Mouse (Mus musculus) limb, embryonic 10.5 days (tissue): Measurements from ENCODE around the gene Sirpa. TPM values are rescaled to one million over a fixed set of nuclear protein-coding genes. Genes with fewer than 3 reads are reported as not detected.

ENCODE experiments used
- DNase-seq: peaks from one replicate; pipeline ENCODE4 v3.0.0-alpha.2; 2017; ENCODE audit warnings: low spot score
- H3K27ac ChIP-seq: fragments of 300-500 bp; sonication (generic); 2 replicates; pipeline ENCODE4 v1.5.1; 2016; ENCODE audit warnings: mild to moderate bottlenecking
- H3K27me3 ChIP-seq: fragments of 300-500 bp; sonication (generic); 2 replicates; pipeline ENCODE4 v1.6.1; 2016; ENCODE audit warnings: low read depth, mild to moderate bottlenecking; ENCODE audit not compliant: poor library complexity, severe bottlenecking
- H3K36me3 ChIP-seq: fragments of 300-500 bp; sonication (generic); 2 replicates; pipeline ENCODE4 v1.6.1; 2016; ENCODE audit warnings: mild to moderate bottlenecking, moderate library complexity
- H3K4me1 ChIP-seq: fragments of 300-500 bp; sonication (generic); 2 replicates; pipeline ENCODE4 v1.6.1; 2016
- H3K4me3 ChIP-seq: fragments of 300-500 bp; sonication (generic); 2 replicates; pipeline ENCODE4 v1.5.1; 2016; ENCODE audit warnings: mild to moderate bottlenecking, moderate library complexity
- H3K9me3 ChIP-seq: fragments of 300-500 bp; sonication (generic); replicated peaks from 2 replicates; pipeline ENCODE4 v1.6.1; 2016; ENCODE audit warnings: mild to moderate bottlenecking
- WGBS: fragments of 180-500 bp; shearing (Covaris S2); methylation state at CpG from one replicate; pipeline ENCODE4 v1.1.7; 2016; 5-methylcytosine and 5-hydroxymethylcytosine counted together
- polyA plus RNA-seq: library from polyadenylated mRNA; unstranded; fragments of >200 nt; fragmentation: Nextera tagmentation; extraction: Ambion mirVana; gene quantifications from 2 replicates; pipeline ENCODE4 v1.2.1, GENCODE M21; 2016

Gene Sirpa
- polyA plus RNA-seq, 1 experiment from 2014 or later = 11.5 TPM

- Histone ChIP-seq H3K9me3 (no peaks in the 10 kb centered on the region), H3K4me1 (peaks cover 5% of the 10 kb centered on the region), H3K27ac (no peak overlapping the region), H3K4me3 (no peak overlapping the region), H3K27me3 (peaks cover 26% of the 10 kb centered on the region), H3K36me3 (no peaks in the 10 kb centered on the region)
- 87% methylated on average over 7 of the region's 7 CpGs for WGBS
- no peak for DNase-seq
Observed at GRCm38 (mm10) chr2:129569120-129569519, 23.5 kb upstream of the Sirpa start.

DNA sequence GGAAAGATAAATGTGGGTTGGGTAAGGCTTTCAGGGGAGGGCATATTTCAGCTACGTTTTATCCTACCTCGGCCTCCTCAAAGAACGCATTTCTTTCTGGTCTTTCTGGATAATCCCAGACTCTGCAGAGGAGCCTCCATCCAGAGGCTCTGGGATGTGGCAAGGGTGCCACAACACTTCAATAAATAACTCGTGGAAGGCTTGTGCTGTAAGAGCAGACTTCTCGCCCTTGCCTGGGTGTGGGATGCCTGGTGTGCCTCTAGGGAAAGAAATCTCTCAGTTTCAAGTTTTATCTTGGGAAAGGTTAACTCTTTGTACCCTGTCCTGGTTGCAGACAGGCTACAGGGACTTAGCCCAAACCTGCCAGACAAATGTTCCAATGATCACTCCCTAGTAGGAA, 23.1 kb upstream of the Sirpa start:
- Histone ChIP-seq H3K9me3 (no peaks in the 10 kb centered on the region), H3K4me3 (no peak overlapping the region), H3K36me3 (no peaks in the 10 kb centered on the region), H3K27ac (no peak overlapping the region), H3K27me3 (peaks cover 30% of the 10 kb centered on the region), H3K4me1 (peaks cover 9% of the 10 kb centered on the region)
- WGBS = 67% methylated on average over 5 of the region's 5 CpGs
- no peak for DNase-seq

DNA sequence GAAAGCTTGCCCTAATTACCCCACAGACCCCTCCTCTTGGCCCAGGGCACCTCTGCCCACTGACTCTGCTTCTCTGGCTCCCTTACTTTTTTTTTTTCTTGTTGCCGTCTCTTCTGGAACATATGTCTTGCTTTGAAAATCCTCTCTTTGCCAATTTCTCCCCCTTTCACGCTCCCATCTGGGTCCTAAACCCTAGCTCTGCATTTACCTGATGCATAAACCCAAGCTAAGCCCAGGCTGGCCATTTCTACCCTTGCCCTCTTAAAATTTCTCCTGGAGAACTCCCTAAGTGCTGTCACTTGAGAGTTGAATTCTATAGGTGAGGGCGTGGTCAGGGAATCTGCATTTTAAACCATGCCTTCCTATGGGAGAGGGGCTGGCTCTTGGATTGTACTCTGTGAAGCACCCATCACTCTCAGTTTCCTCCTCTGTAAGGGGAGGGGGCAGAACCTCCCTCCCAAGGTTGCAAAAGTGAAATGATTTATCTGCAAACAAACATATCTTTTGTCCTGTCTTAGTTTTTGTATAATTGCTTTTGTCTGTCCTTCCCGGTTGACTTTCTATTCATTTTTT, 18.8 kb upstream of the Sirpa start:
- peak overlapping the region; percentile 44 for H3K4me3 ChIP-seq
- WGBS = 26% methylated on average over 4 of the region's 4 CpGs
- H3K36me3 ChIP-seq = no peaks in the 10 kb centered on the region
- no peaks in the 10 kb centered on the region for H3K9me3 ChIP-seq
- H3K27me3 ChIP-seq = peaks cover 64% of the 10 kb centered on the region
- H3K4me1 ChIP-seq = peaks cover 13% of the 10 kb centered on the region
- no peak overlapping the region for H3K27ac ChIP-seq
- no peak for DNase-seq

GRCm38 (mm10) chr2:129574395-129575046, 18.1 kb upstream of the Sirpa start:
- Histone ChIP-seq H3K4me3 (peak overlapping the region; percentile 44), H3K36me3 (no peaks in the 10 kb centered on the region), H3K9me3 (no peaks in the 10 kb centered on the region), H3K27me3 (peaks cover 64% of the 10 kb centered on the region), H3K4me1 (peaks cover 13% of the 10 kb centered on the region), H3K27ac (peak overlapping the region; percentile 37; the same call in 1 of the 2 replicates)
- 16% methylated on average over 24 of the region's 24 CpGs for WGBS
- DNase-seq = peak; percentile 52

DNA sequence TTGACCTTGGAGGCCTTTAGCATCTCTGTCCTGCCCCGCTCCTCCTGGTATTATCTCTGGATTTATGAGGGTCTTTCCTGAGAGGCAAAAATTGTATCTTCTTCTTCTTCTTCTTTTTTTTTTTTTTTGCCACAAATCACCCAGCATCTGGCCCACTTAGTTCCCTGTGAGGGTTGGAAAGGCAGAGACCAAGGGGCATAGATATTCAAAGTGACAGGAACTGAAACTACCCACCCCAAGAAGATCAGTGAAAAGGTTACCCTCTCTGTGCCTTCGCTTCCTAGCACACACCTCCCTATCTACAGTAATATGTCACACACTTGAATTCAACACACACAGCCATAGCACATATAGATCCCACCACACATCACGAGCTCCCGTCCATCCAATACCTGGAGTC, 17.5 kb upstream of the Sirpa start:
- Histone ChIP-seq H3K36me3 (no peaks in the 10 kb centered on the region), H3K4me1 (peaks cover 13% of the 10 kb centered on the region), H3K27ac (no peak overlapping the region), H3K27me3 (peaks cover 64% of the 10 kb centered on the region), H3K9me3 (no peaks in the 10 kb centered on the region), H3K4me3 (no peak overlapping the region)
- no peak for DNase-seq
- WGBS = 94% methylated on average over 4 of the region's 4 CpGs

- WGBS = 87% methylated on average over 8 of the region's 8 CpGs
- no peak overlapping the region for H3K4me3 ChIP-seq
- H3K36me3 ChIP-seq = no peaks in the 10 kb centered on the region
- DNase-seq = no peak
- no peak overlapping the region for H3K27ac ChIP-seq
- no peaks in the 10 kb centered on the region for H3K9me3 ChIP-seq
- H3K4me1 ChIP-seq = peaks cover 13% of the 10 kb centered on the region
- peaks cover 60% of the 10 kb centered on the region for H3K27me3 ChIP-seq
Observed at GRCm38 (mm10) chr2:129576611-129577447, 15.8 kb upstream of the Sirpa start.

GRCm38 (mm10) chr2:129580656-129581055, 12.0 kb upstream of the Sirpa start:
- Histone ChIP-seq H3K36me3 (no peaks in the 10 kb centered on the region), H3K4me3 (no peak overlapping the region), H3K27me3 (peaks cover 23% of the 10 kb centered on the region), H3K9me3 (no peaks in the 10 kb centered on the region), H3K4me1 (peaks cover 4% of the 10 kb centered on the region), H3K27ac (no peak overlapping the region)
- no peak for DNase-seq
- WGBS = 87% methylated on average over 4 of the region's 4 CpGs

DNA sequence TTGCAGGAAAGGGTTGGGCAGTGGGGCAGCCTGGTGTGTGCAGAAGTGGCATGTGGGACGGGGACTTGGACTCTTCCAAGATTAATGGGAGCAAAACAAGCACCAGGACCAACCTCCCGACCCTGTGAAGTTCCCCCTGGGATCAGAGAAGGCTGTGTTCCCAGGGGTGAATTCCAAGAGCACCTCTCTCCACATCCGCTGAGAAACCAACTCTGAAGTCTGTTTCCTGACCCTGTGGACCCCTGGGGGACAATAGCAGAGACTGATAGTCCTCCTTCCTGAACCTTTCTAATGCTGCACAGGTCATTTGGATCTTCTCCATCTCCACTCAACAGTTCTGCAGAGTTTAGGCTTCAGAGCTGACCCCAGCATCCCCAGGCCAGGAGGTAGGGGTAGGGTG, 10.8 kb upstream of the Sirpa start:
- 41% methylated on average over 3 of the region's 3 CpGs for WGBS
- Histone ChIP-seq H3K4me1 (peaks cover 4% of the 10 kb centered on the region; the same call in 1 of the 2 replicates), H3K4me3 (no peak overlapping the region), H3K27ac (no peak overlapping the region), H3K27me3 (peaks cover 15% of the 10 kb centered on the region; the same call in 1 of the 2 replicates), H3K9me3 (no peaks in the 10 kb centered on the region), H3K36me3 (no peaks in the 10 kb centered on the region)
- no peak for DNase-seq

- Histone ChIP-seq H3K4me1 (peaks cover 4% of the 10 kb centered on the region), H3K27ac (no peak overlapping the region), H3K9me3 (no peaks in the 10 kb centered on the region), H3K27me3 (peaks cover 11% of the 10 kb centered on the region; the same call in 1 of the 2 replicates), H3K4me3 (no peak overlapping the region), H3K36me3 (no peaks in the 10 kb centered on the region)
- no peak for DNase-seq
- 88% methylated on average over 4 of the region's 4 CpGs for WGBS
Observed at GRCm38 (mm10) chr2:129582261-129582660, 10.4 kb upstream of the Sirpa start.

DNA sequence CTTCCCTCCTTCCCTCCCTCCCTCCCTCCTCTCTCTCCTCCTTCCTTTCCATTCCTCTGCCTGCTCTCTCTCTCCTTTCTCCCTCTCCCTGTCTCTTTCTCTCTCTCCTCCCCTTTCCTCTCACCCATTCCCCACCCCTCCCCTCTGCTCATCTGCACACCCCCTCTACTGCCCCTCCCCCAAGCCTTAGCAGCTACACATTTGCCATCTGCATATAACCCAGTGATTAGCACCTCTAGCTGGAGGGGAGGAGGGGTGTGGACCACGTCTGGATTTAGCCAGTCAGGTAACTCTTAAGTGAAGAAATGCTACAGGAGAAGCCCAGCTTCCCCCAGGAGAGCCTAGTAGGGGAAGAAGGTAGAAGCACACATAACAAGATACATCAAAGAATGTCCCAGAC, 7.7 kb upstream of the Sirpa start:
- Histone ChIP-seq H3K4me3 (no peak overlapping the region), H3K4me1 (peaks cover 17% of the 10 kb centered on the region), H3K36me3 (no peaks in the 10 kb centered on the region), H3K9me3 (no peaks in the 10 kb centered on the region), H3K27me3 (peaks cover 10% of the 10 kb centered on the region; the same call in 1 of the 2 replicates), H3K27ac (no peak overlapping the region)
- no peak for DNase-seq
- WGBS = 0% methylated on average over 1 of the region's 1 CpGs

DNA sequence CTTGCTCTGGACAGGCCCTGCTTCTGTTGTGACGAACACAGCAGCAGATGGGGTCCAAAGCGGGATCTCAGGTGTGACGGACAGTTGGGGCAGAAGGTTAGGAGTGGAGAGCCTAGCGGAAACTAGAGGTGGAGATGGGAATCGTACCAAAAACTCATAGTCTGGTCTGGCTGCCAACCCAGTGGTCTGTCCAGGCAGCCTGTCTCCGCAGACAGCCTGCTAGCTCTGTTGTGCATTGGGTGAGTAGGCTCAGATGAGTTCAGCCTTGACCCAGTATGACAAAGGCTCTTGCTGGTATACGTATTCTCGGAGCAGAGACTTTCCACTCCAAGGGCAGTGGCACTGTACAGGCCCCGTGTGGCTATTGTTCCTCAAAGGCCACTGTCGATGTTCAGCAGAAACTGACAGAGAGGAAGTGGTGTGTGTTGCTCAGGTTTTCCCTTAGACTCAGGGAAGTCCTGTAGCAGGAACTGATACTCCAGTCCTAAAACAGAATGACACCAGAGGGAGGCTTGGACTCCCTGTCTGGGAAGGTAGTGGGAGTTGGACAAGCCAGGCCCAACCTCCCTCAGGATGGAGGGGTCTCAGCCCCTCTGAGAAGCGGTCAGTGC, 6.6 kb upstream of the Sirpa start:
- DNase-seq = no peak
- H3K36me3 ChIP-seq = no peaks in the 10 kb centered on the region
- WGBS = 82% methylated on average over 11 of the region's 11 CpGs
- peaks cover 15% of the 10 kb centered on the region; the same call in 1 of the 2 replicates for H3K27me3 ChIP-seq
- no peaks in the 10 kb centered on the region for H3K9me3 ChIP-seq
- no peak overlapping the region for H3K4me3 ChIP-seq
- peaks cover 17% of the 10 kb centered on the region for H3K4me1 ChIP-seq
- no peak overlapping the region for H3K27ac ChIP-seq

DNA sequence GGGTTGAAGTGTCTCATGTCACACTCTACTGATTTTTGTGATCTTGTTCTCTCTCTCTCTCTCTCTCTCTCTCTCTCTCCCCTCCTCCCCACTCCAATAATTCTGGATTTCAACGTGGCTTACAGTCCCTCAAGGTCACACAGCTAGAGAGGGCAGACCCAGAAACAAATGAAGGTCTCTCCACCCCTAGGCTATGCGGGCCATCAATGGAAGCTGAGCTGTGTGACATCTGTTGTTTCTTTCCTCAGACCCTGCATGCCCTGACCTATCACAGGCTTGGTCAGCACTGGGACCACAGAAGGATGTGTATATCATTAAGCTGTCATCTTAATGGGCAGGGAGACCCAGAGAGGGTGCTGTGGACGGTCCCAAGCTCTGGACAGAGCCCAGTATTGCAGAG, 5.4 kb upstream of the Sirpa start:
- H3K27ac ChIP-seq = no peak overlapping the region
- WGBS = 56% methylated on average over 3 of the region's 3 CpGs
- H3K4me3 ChIP-seq = no peak overlapping the region
- DNase-seq = no peak
- peaks cover 21% of the 10 kb centered on the region for H3K4me1 ChIP-seq
- H3K27me3 ChIP-seq = peaks cover 27% of the 10 kb centered on the region; the same call in 1 of the 2 replicates
- no peaks in the 10 kb centered on the region for H3K9me3 ChIP-seq
- H3K36me3 ChIP-seq = no peaks in the 10 kb centered on the region
